Mouse (Mus musculus) kidney, embryonic 14.5 days (tissue): Measurements from ENCODE around the gene Gm10153. TPM values are rescaled to one million over a fixed set of nuclear protein-coding genes. Genes with fewer than 3 reads are reported as not detected.
"Not testable (repeated sequence)": the region's sequence is repeated elsewhere in the genome, so short reads cannot be mapped to it uniquely, and the experiment has no call there.

Experiments
- ATAC-seq: fragments of 200-750 bp; cut with Nextera tagmentation; 2 replicates; pipeline ENCODE4 v1.8.0; 2017; ENCODE audit warnings: moderate number of reproducible peaks, mild to moderate bottlenecking, moderate TSS enrichment, moderate library complexity; ENCODE audit not compliant: low FRiP score, low TSS enrichment
- H3K27ac ChIP-seq: fragments of 300-500 bp; sonication (generic); 2 replicates; pipeline ENCODE4 v1.5.1; 2014; ENCODE audit warnings: low read depth, mild to moderate bottlenecking, low read length, moderate library complexity, mixed read lengths
- H3K27me3 ChIP-seq: fragments of 300-500 bp; sonication (generic); 2 replicates; pipeline ENCODE4 v1.6.1; 2014; ENCODE audit warnings: mild to moderate bottlenecking, low read length; ENCODE audit not compliant: control insufficient read depth, insufficient read depth
- H3K36me3 ChIP-seq: fragments of 300-500 bp; sonication (generic); 2 replicates; pipeline ENCODE4 v1.6.1; 2014; ENCODE audit warnings: low read length, mixed read lengths; ENCODE audit not compliant: control insufficient read depth, insufficient read depth
- H3K4me1 ChIP-seq: fragments of 300-500 bp; sonication (generic); 2 replicates; pipeline ENCODE4 v1.6.1; 2014; ENCODE audit warnings: low read length, mixed read lengths; ENCODE audit not compliant: control insufficient read depth, insufficient read depth
- H3K4me2 ChIP-seq: fragments of 300-500 bp; sonication (generic); replicated peaks from 2 replicates; pipeline ENCODE4 v1.6.1; 2014; ENCODE audit warnings: low read depth, mild to moderate bottlenecking, low read length
- H3K4me3 ChIP-seq: fragments of 300-500 bp; sonication (generic); 2 replicates; pipeline ENCODE4 v1.5.1; 2014; ENCODE audit warnings: mild to moderate bottlenecking, low read length
- H3K9ac ChIP-seq: fragments of 300-500 bp; sonication (generic); 2 replicates; pipeline ENCODE4 v1.6.1; 2014; ENCODE audit warnings: low read depth, mild to moderate bottlenecking, low read length, moderate library complexity
- H3K9me3 ChIP-seq: fragments of 300-500 bp; sonication (generic); 2 replicates; pipeline ENCODE4 v1.6.1; 2016; ENCODE audit warnings: low read length; ENCODE audit not compliant: control insufficient read depth
- WGBS: fragments of 180-500 bp; shearing (Covaris S2); extraction: QIAGEN DNeasy Blood & Tissue Kit; methylation state at CpG from one replicate; pipeline ENCODE4 v1.1.7; 2014; 5-methylcytosine and 5-hydroxymethylcytosine counted together
- polyA plus RNA-seq: library from polyadenylated mRNA; unstranded; fragments of >200 nt; fragmentation: Nextera tagmentation; extraction: Ambion mirVana; gene quantifications from 2 replicates; pipeline ENCODE4 v1.2.1, GENCODE M21; 2014

Gm10153 gene
- polyA plus RNA-seq, 1 experiment from 2014 or later: not detected

DNA sequence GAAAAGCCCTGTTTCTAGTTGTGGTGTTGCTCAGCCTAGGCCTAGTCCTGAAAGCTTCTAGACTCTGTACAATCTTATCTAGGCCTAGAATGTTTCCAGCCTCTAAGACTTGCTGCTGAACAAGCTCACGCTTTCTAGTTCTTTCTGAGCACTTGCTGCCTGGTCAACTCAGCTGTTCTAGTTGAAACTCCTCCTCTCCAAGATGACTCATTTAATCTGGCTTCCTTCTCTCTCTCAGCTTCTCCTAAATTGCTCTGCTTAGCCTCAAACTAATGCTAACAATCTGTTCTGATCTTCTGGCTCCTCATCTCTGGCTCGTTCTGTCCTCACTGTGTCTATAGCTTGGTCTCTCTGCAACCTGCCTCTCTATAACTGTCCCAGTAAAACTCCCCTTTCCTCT lies 8.6 kb upstream of the Gm10153 start:
- Histone ChIP-seq H3K27ac (no peak overlapping the region), H3K9me3 (no peaks in the 10 kb centered on the region), H3K4me1 (no peaks in the 10 kb centered on the region), H3K9ac (no peak overlapping the region), H3K4me2 (no peak overlapping the region), H3K27me3 (no peaks in the 10 kb centered on the region), H3K4me3 (no peak overlapping the region), H3K36me3 (no peaks in the 10 kb centered on the region)
- 80% methylated on average over 2 of the region's 2 CpGs for WGBS
- no peak for ATAC-seq

DNA sequence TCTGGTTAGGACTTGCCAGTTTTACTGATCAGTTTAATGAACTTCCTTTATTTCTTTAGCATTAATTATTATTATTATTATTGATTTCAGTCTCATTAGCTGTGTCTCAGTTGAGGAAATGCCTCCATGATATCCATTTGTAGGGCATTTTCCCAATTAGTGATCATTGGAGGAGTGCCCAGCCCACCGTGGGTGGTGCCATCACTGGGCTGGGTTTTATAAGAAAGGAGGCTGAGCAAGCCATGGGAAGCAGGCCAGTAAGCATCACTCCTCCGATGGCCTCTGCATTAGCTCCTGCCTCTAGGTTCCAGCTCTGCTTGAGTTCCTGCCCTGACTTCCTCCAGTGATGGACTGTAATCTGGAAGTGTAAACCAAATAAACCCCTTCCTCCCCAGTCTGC lies 2.0 kb downstream of the Gm10153 start:
- Histone ChIP-seq H3K27me3 (no peaks in the 10 kb centered on the region), H3K4me1 (no peaks in the 10 kb centered on the region), H3K9ac (no peak overlapping the region), H3K4me3 (no peak overlapping the region), H3K27ac (no peak overlapping the region), H3K9me3 (no peaks in the 10 kb centered on the region), H3K36me3 (no peaks in the 10 kb centered on the region), H3K4me2 (no peak overlapping the region)
- ATAC-seq: no peak
- WGBS: 72% methylated on average over 2 of the region's 2 CpGs

- no peak for ATAC-seq
These were observed 9.2 kb downstream of the Gm10153 start for GRCm38 (mm10) chr7:142181021-142181420.

GRCm38 (mm10) chr7:142178685-142179084 lies 11.5 kb downstream of the Gm10153 start:
- no peak for ATAC-seq
- Histone ChIP-seq H3K27me3 (no peaks in the 10 kb centered on the region), H3K9me3 (no peaks in the 10 kb centered on the region), H3K9ac (no peak overlapping the region), H3K4me3 (no peak overlapping the region), H3K4me2 (no peak overlapping the region), H3K4me1 (no peaks in the 10 kb centered on the region), H3K36me3 (no peaks in the 10 kb centered on the region), H3K27ac (no peak overlapping the region)
- WGBS: 85% methylated on average over 1 of the region's 1 CpGs

More at GRCm38 (mm10) chr7:142181021-142181420, 9.2 kb downstream of the Gm10153 start:
- no peak overlapping the region for H3K9ac ChIP-seq
- no peak overlapping the region for H3K4me2 ChIP-seq
- WGBS: 47% methylated on average over 1 of the region's 1 CpGs
- no peak overlapping the region for H3K27ac ChIP-seq
- no peaks in the 10 kb centered on the region for H3K9me3 ChIP-seq
- H3K4me1 ChIP-seq: no peaks in the 10 kb centered on the region
- no peaks in the 10 kb centered on the region for H3K27me3 ChIP-seq
- H3K4me3 ChIP-seq: no peak overlapping the region
- H3K36me3 ChIP-seq: no peaks in the 10 kb centered on the region

DNA sequence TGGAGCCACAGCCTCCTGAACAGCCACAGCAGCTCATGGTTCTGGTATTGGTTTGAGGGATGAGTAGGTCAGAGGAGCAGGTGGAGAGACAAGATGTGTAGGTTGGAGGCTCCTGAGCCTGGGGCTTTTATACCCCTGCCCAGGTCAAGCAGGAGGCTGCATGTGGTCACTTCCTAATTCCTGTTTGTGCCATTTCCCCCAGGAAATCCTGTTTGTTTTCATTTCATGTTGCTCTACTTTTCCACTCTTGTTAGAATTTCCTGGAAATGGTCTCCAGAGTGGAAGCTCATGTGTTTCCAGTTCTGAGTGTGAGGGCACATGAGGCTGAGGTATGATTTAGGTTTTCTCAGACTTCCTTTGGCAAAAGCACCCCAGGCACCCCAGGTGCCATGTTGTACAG lies 14.3 kb downstream of the Gm10153 start, which contains the start of gene Krtap5-2:
Gene Krtap5-2, minus strand, starts transcription at position 101 of the 400 bp plus-strand sequence.
- H3K9me3 ChIP-seq, H3K4me3 ChIP-seq, H3K27ac ChIP-seq, H3K36me3 ChIP-seq, H3K4me1 ChIP-seq, H3K9ac ChIP-seq, ATAC-seq, H3K27me3 ChIP-seq, H3K4me2 ChIP-seq: not testable (repeated sequence)

DNA sequence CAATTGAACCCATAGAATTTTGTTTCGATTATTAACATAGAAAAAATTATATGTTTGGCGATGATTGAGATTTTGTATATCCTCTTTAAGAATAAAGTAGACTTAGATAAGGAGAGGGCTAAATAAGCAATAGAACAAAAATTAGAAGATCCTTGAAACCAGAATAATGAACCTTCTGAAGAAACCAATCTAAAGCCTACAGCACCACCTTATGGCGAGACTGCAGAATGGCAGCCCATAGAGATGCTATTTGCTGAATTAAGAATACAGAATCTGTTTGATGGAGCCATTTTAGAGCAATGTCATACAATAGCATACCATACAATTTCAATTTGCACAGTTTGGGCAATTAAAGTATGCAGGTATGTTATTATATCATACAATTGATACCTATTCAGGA lies 20.4 kb downstream of the Gm10153 start:
- H3K4me3 ChIP-seq: no peak overlapping the region
- no peak overlapping the region for H3K27ac ChIP-seq
- no peak overlapping the region for H3K4me2 ChIP-seq
- no peaks in the 10 kb centered on the region for H3K36me3 ChIP-seq
- H3K4me1 ChIP-seq: no peaks in the 10 kb centered on the region
- no peaks in the 10 kb centered on the region for H3K9me3 ChIP-seq
- ATAC-seq: no peak
- H3K9ac ChIP-seq: no peak overlapping the region
- WGBS: 48% methylated on average over 3 of the region's 3 CpGs
- H3K27me3 ChIP-seq: no peaks in the 10 kb centered on the region

DNA sequence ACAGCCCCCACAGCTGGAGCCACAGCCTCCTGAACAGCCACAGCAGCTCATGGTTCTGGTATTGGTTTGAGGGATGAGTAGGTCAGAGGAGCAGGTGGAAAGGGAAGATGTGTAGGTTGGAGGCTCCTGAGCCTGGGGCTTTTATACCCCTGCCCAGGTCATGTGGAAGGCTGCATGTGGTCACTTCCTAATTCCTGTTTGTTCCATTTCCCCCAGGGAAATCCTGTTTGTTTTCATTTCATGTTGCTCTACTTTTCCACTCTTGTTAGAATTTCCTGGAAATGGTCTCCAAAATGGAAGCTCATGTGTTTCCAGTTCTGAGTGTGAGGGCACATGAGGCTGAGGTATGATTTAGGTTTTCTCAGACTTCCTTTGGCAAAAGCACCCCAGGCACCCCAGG lies 24.6 kb downstream of the Gm10153 start, which contains the start of gene Gm4553:
Gene Gm4553, minus strand, starts transcription at position 101 of the 400 bp plus-strand sequence.
- not testable (repeated sequence) for H3K4me2 ChIP-seq, ATAC-seq, H3K27me3 ChIP-seq, H3K9me3 ChIP-seq, H3K36me3 ChIP-seq, H3K4me3 ChIP-seq, H3K4me1 ChIP-seq, H3K27ac ChIP-seq, H3K9ac ChIP-seq

- Histone ChIP-seq H3K4me1 (no peaks in the 10 kb centered on the region), H3K27ac (no peak overlapping the region), H3K9me3 (no peaks in the 10 kb centered on the region), H3K9ac (no peak overlapping the region), H3K27me3 (no peaks in the 10 kb centered on the region), H3K4me3 (no peak overlapping the region), H3K36me3 (no peaks in the 10 kb centered on the region), H3K4me2 (no peak overlapping the region)
- ATAC-seq: no peak
- whole genome bisulfite sequencing: 90% methylated on average over 3 of the region's 3 CpGs
These were observed 30.8 kb downstream of the Gm10153 start for GRCm38 (mm10) chr7:142159366-142159765.

GRCm38 (mm10) chr7:142157013-142157412 lies 33.2 kb downstream of the Gm10153 start, which contains the start of gene Gm29735:
Gene Gm29735 (minus strand): TSS chr7:142157113.
- 54% methylated on average over 2 of the region's 2 CpGs for WGBS
- H3K4me1 ChIP-seq, H3K27ac ChIP-seq, H3K9ac ChIP-seq, H3K9me3 ChIP-seq, H3K36me3 ChIP-seq, H3K4me2 ChIP-seq, H3K4me3 ChIP-seq, H3K27me3 ChIP-seq, ATAC-seq: not testable (repeated sequence)
